Mouse (Mus musculus) MEL (cell line): ENCODE data around the gene Ccdc85c.

Source experiments
- CHD2 ChIP-seq: IDR thresholded peaks from 2 replicates; pipeline ENCODE4 v1.6.1; 2011; ENCODE audit warnings: low read length, improper control_type of control experiment
- CTCF ChIP-seq, 3 experiments: IDR thresholded peaks in 2 of 3; conservative IDR thresholded peaks in 1 of 3; 2 replicates each; pipeline ENCODE4 v1.5.1; 2011 to 2012; ENCODE audit warnings: low read length in 3 of 3, low read depth in 2 of 3, mild to moderate bottlenecking in 2 of 3, improper control_type of control experiment in 1 of 3, inconsistent platforms in 1 of 3, mixed read lengths in 1 of 3, moderate library complexity in 1 of 3; ENCODE audit not compliant: control insufficient read depth in 1 of 3, insufficient read depth in 1 of 3, poor library complexity in 1 of 3, severe bottlenecking in 1 of 3
- EP300 ChIP-seq, 2 experiments: IDR thresholded peaks; 2 replicates each; pipeline ENCODE4 v1.6.1; 2011; ENCODE audit warnings: improper control_type of control experiment in 2 of 2, low read length in 2 of 2, low read depth in 1 of 2, mild to moderate bottlenecking in 1 of 2
- HCFC1 ChIP-seq: IDR thresholded peaks from 2 replicates; pipeline ENCODE4 v1.6.1; 2012; ENCODE audit warnings: low read depth, mild to moderate bottlenecking, inconsistent platforms, low read length, improper control_type of control experiment, moderate library complexity
- MAX ChIP-seq: IDR thresholded peaks from 2 replicates; pipeline ENCODE4 v1.6.1; 2011; ENCODE audit warnings: low read length, improper control_type of control experiment
- NELFE ChIP-seq: IDR thresholded peaks from 2 replicates; pipeline ENCODE4 v1.6.1; 2011; ENCODE audit warnings: low read depth, low read length, improper control_type of control experiment
- NRF1 ChIP-seq: IDR thresholded peaks from 2 replicates; pipeline ENCODE4 v1.6.1; 2014; ENCODE audit warnings: low read depth, mild to moderate bottlenecking, inconsistent platforms, low read length, improper control_type of control experiment, moderate library complexity; ENCODE audit not compliant: poor library complexity, insufficient read depth, severe bottlenecking
- POLR2A ChIP-seq, 2 experiments: IDR thresholded peaks; 2 replicates each; pipeline ENCODE4 v1.6.1; 2011 to 2012; ENCODE audit warnings: low read length in 2 of 2, mild to moderate bottlenecking in 2 of 2, control low read depth in 1 of 2, improper control_type of control experiment in 1 of 2, low read depth in 1 of 2, moderate library complexity in 1 of 2; ENCODE audit not compliant: control insufficient read depth in 1 of 2, insufficient read depth in 1 of 2, poor library complexity in 1 of 2
- RAD21 ChIP-seq: IDR thresholded peaks from 2 replicates; pipeline ENCODE4 v1.6.1; 2011; ENCODE audit warnings: mild to moderate bottlenecking, low read depth, low read length, improper control_type of control experiment
- TCF12 ChIP-seq: IDR thresholded peaks from 2 replicates; pipeline ENCODE4 v1.6.1; 2014; ENCODE audit warnings: low read depth, mild to moderate bottlenecking, inconsistent platforms, low read length, improper control_type of control experiment, moderate library complexity
- USF2 ChIP-seq, 2 experiments: IDR thresholded peaks; 2 replicates each; pipeline ENCODE4 v1.6.1; 2011 to 2012; ENCODE audit warnings: improper control_type of control experiment in 2 of 2, low read length in 2 of 2, borderline replicate concordance in 1 of 2, inconsistent platforms in 1 of 2, low read depth in 1 of 2, mild to moderate bottlenecking in 1 of 2; ENCODE audit not compliant: insufficient read depth in 1 of 2
- ZC3H11A ChIP-seq: IDR thresholded peaks from 2 replicates; pipeline ENCODE4 v1.6.1; 2012; ENCODE audit warnings: low read depth, mild to moderate bottlenecking, inconsistent platforms, low read length, improper control_type of control experiment

DNA sequence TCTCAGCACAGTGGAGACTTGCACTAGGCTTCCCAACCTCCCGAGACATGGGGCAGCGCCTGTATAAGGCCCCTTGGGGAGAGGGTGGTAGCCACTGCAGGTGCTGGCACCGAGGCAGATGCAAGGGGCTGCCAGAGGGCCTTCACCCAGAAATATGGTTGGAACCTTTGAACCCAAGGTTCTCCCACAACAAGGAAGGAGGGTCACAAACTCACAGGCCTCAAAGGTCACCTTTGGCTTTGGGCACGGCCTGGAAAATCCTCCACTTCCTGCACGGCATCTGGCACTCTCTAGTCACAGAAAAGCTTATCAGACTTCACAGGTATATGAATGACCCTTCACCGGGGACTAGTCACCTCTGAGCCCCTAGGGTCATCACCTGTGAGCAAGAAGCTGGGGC, 41.5 kb downstream of the Ccdc85c start:
- TF ChIP-seq CTCF (IDR thresholded peaks at IDR 0.05 in 2 of 3, conservative IDR thresholded peaks at IDR 0.05 in 1 of 3; ENCODE audit: control insufficient read depth in 1 of 3, insufficient read depth in 1 of 3, low read depth in 2 of 3, low read length in 3 of 3, poor library complexity in 1 of 3, severe bottlenecking in 1 of 3) (no peak), TCF12 (no peak), HCFC1 (no peak), NRF1 (no peak), USF2 (IDR thresholded peaks at IDR 0.05; ENCODE audit: borderline replicate concordance in 1 of 2, insufficient read depth in 1 of 2, low read depth in 1 of 2, low read length in 2 of 2) (no peak), CHD2 (no peak), ZC3H11A (no peak), MAX (no peak), RAD21 (no peak), EP300 (IDR thresholded peaks at IDR 0.05; ENCODE audit: low read depth in 1 of 2, low read length in 2 of 2) (no peak), POLR2A (IDR thresholded peaks at IDR 0.05; ENCODE audit: control insufficient read depth in 1 of 2, insufficient read depth in 1 of 2, low read depth in 1 of 2, low read length in 2 of 2, poor library complexity in 1 of 2) (no peak), NELFE (no peak)
